Mouse (Mus musculus) forebrain, postnatal 0 days (tissue): ENCODE measurements around the gene Pld1. TPM values are rescaled to one million over a fixed set of nuclear protein-coding genes. Genes with fewer than 3 reads are reported as not detected.

Experiments used
- ATAC-seq: fragments of 200-750 bp; cut with Nextera tagmentation; 2 replicates; pipeline ENCODE4 v1.8.0; 2017; ENCODE audit warnings: mild to moderate bottlenecking, moderate library complexity
- DNase-seq: peaks from one replicate; pipeline ENCODE4 v3.0.0-alpha.2; 2015
- H3K27ac ChIP-seq: fragments of 300-500 bp; sonication (generic); 2 replicates; pipeline ENCODE4 v1.5.1; 2014; ENCODE audit warnings: low read depth, mild to moderate bottlenecking, antibody characterized with exemption, low read length, moderate library complexity, mixed read lengths
- H3K27me3 ChIP-seq: fragments of 300-500 bp; sonication (generic); 2 replicates; pipeline ENCODE4 v1.6.1; 2014; ENCODE audit warnings: mild to moderate bottlenecking, low read length, mixed read lengths; ENCODE audit not compliant: insufficient read depth
- H3K36me3 ChIP-seq: fragments of 300-500 bp; sonication (generic); 2 replicates; pipeline ENCODE4 v1.6.1; 2014; ENCODE audit warnings: mild to moderate bottlenecking, moderate library complexity; ENCODE audit not compliant: insufficient read depth
- H3K4me1 ChIP-seq: fragments of 300-500 bp; sonication (generic); 2 replicates; pipeline ENCODE4 v1.6.1; 2014; ENCODE audit warnings: antibody characterized with exemption; ENCODE audit not compliant: insufficient read depth
- H3K4me2 ChIP-seq: fragments of 300-500 bp; sonication (generic); 2 replicates; pipeline ENCODE4 v1.6.1; 2014; ENCODE audit warnings: low read depth, mild to moderate bottlenecking, moderate library complexity
- H3K4me3 ChIP-seq: fragments of 300-500 bp; sonication (generic); 2 replicates; pipeline ENCODE4 v1.5.1; 2014; ENCODE audit warnings: low read depth, low read length, mixed read lengths
- H3K9ac ChIP-seq: fragments of 300-500 bp; sonication (generic); 2 replicates; pipeline ENCODE4 v1.6.1; 2014; ENCODE audit warnings: mild to moderate bottlenecking
- H3K9me3 ChIP-seq: fragments of 300-500 bp; sonication (generic); 2 replicates; pipeline ENCODE4 v1.6.1; 2016; ENCODE audit warnings: low read length
- CTCF ChIP-seq: sonication (generic); IDR thresholded peaks from 2 replicates; pipeline ENCODE4 v1.5.1; 2016; ENCODE audit warnings: antibody characterized with exemption, control low read depth, low read depth
- WGBS: fragments of 180-500 bp; shearing (Covaris S2); extraction: QIAGEN DNeasy Blood & Tissue Kit; methylation state at CpG from one replicate; pipeline ENCODE4 v1.1.7; 2014; 5-methylcytosine and 5-hydroxymethylcytosine counted together
- polyA plus RNA-seq: library from polyadenylated mRNA; unstranded; fragments of >200 nt; fragmentation: Nextera tagmentation; extraction: Ambion mirVana; gene quantifications from 2 replicates; pipeline ENCODE4 v1.2.1, GENCODE M21; 2015
- total RNA-seq: library from RNA; depleted of rRNA; stranded (reverse); fragments of >200 nt; gene quantifications from 2 replicates; pipeline ENCODE4 v1.2.3, GENCODE M21; 2014

Gene Pld1
- total and polyA plus RNA-seq, 2 experiments from 2014 or later, result 3.5 to 13.5 TPM

- no peaks in the 10 kb centered on the region for H3K36me3 ChIP-seq
- H3K27ac ChIP-seq, result no peak overlapping the region
- H3K4me2 ChIP-seq, result no peak overlapping the region
- no peak overlapping the region for H3K9ac ChIP-seq
- ATAC-seq (no peak), DNase-seq (no peak)
- H3K4me3 ChIP-seq, result no peak overlapping the region
- 75% methylated on average over 2 of the region's 2 CpGs for WGBS
- no peaks in the 10 kb centered on the region for H3K9me3 ChIP-seq
- no peaks in the 10 kb centered on the region for H3K27me3 ChIP-seq
- no peak for TF ChIP-seq CTCF
- no peaks in the 10 kb centered on the region for H3K4me1 ChIP-seq
Measured at GRCm38 (mm10) chr3:28142121-28142520, 203.6 kb downstream of the Pld1 start.

- no peak for DNase-seq
- Histone ChIP-seq H3K27ac (no peak overlapping the region), H3K4me1 (no peaks in the 10 kb centered on the region), H3K9me3 (no peaks in the 10 kb centered on the region), H3K27me3 (no peaks in the 10 kb centered on the region), H3K4me2 (no peak overlapping the region), H3K9ac (no peak overlapping the region), H3K4me3 (no peak overlapping the region), H3K36me3 (no peaks in the 10 kb centered on the region)
- ATAC-seq, result no peak
- TF ChIP-seq CTCF, result no peak
Measured at GRCm38 (mm10) chr3:28144676-28145075, 206.2 kb downstream of the Pld1 start.

- Histone ChIP-seq H3K4me3 (no peak overlapping the region), H3K4me2 (no peak overlapping the region), H3K27ac (no peak overlapping the region), H3K9me3 (no peaks in the 10 kb centered on the region), H3K27me3 (no peaks in the 10 kb centered on the region), H3K4me1 (no peaks in the 10 kb centered on the region), H3K9ac (no peak overlapping the region), H3K36me3 (no peaks in the 10 kb centered on the region)
- ATAC-seq (no peak), DNase-seq (no peak)
- no peak for TF ChIP-seq CTCF
- WGBS, result 93% methylated on average over 3 of the region's 3 CpGs
Measured at GRCm38 (mm10) chr3:28145461-28145860, 207.0 kb downstream of the Pld1 start.

GRCm38 (mm10) chr3:28149656-28150256, 211.3 kb downstream of the Pld1 start:
- Histone ChIP-seq H3K27me3 (no peaks in the 10 kb centered on the region), H3K4me3 (no peak overlapping the region), H3K4me1 (no peaks in the 10 kb centered on the region), H3K4me2 (no peak overlapping the region), H3K36me3 (no peaks in the 10 kb centered on the region), H3K27ac (no peak overlapping the region), H3K9me3 (no peaks in the 10 kb centered on the region), H3K9ac (no peak overlapping the region)
- no peak for TF ChIP-seq CTCF
- 95% methylated on average over 2 of the region's 2 CpGs for WGBS
- DNase-seq (no peak), ATAC-seq (no peak)

- 83% methylated on average over 2 of the region's 2 CpGs for WGBS
- H3K9ac ChIP-seq, result no peak overlapping the region
- no peak for TF ChIP-seq CTCF
Measured at GRCm38 (mm10) chr3:28158006-28158405, 219.5 kb downstream of the Pld1 start.

GRCm38 (mm10) chr3:28158916-28159315, 220.4 kb downstream of the Pld1 start:
- ATAC-seq, result no peak
- H3K9me3 ChIP-seq, result no peaks in the 10 kb centered on the region
- DNase-seq, result no peak
- no peak for TF ChIP-seq CTCF
- no peaks in the 10 kb centered on the region for H3K27me3 ChIP-seq
- WGBS, result 96% methylated on average over 3 of the region's 3 CpGs
- H3K4me3 ChIP-seq, result no peak overlapping the region
- no peaks in the 10 kb centered on the region for H3K4me1 ChIP-seq
- H3K9ac ChIP-seq, result no peak overlapping the region
- H3K4me2 ChIP-seq, result no peak overlapping the region
- H3K36me3 ChIP-seq, result no peaks in the 10 kb centered on the region
- no peak overlapping the region for H3K27ac ChIP-seq

More at GRCm38 (mm10) chr3:28158006-28158405, 219.5 kb downstream of the Pld1 start:
- H3K4me3 ChIP-seq, result no peak overlapping the region
- ATAC-seq, result no peak
- no peak overlapping the region for H3K27ac ChIP-seq
- H3K36me3 ChIP-seq, result no peaks in the 10 kb centered on the region
- H3K9me3 ChIP-seq, result no peaks in the 10 kb centered on the region
- H3K4me1 ChIP-seq, result no peaks in the 10 kb centered on the region
- DNase-seq, result no peak
- no peaks in the 10 kb centered on the region for H3K27me3 ChIP-seq
- no peak overlapping the region for H3K4me2 ChIP-seq

- Histone ChIP-seq H3K36me3 (no peaks in the 10 kb centered on the region), H3K4me3 (no peak overlapping the region), H3K27ac (no peak overlapping the region), H3K27me3 (no peaks in the 10 kb centered on the region), H3K9ac (no peak overlapping the region), H3K9me3 (no peaks in the 10 kb centered on the region), H3K4me1 (no peaks in the 10 kb centered on the region), H3K4me2 (no peak overlapping the region)
- ATAC-seq, result no peak
- no peak for TF ChIP-seq CTCF
- DNase-seq, result no peak
- 95% methylated on average over 4 of the region's 4 CpGs for WGBS
Measured at GRCm38 (mm10) chr3:28162346-28162745, 223.9 kb downstream of the Pld1 start.

GRCm38 (mm10) chr3:28164678-28165077, 226.2 kb downstream of the Pld1 start:
- ATAC-seq, result no peak
- no peak overlapping the region for H3K9ac ChIP-seq
- H3K36me3 ChIP-seq, result no peaks in the 10 kb centered on the region
- no peaks in the 10 kb centered on the region for H3K4me1 ChIP-seq
- no peak for DNase-seq
- H3K4me3 ChIP-seq, result no peak overlapping the region
- H3K9me3 ChIP-seq, result no peaks in the 10 kb centered on the region
- H3K27ac ChIP-seq, result no peak overlapping the region
- TF ChIP-seq CTCF, result no peak
- no peaks in the 10 kb centered on the region for H3K27me3 ChIP-seq
- no peak overlapping the region for H3K4me2 ChIP-seq
- 45% methylated on average over 1 of the region's 1 CpGs for WGBS
